Mouse (Mus musculus) hindbrain, embryonic 15.5 days (tissue): Measurements from ENCODE around the gene Cers6. TPM values are rescaled to one million over a fixed set of nuclear protein-coding genes. Genes with fewer than 3 reads are reported as not detected.
A peak's percentile ranks its signal among the peaks of the same experiment; 100 is the strongest.

Experiments used
- ATAC-seq: fragments of 200-750 bp; cut with Nextera tagmentation; 2 replicates; pipeline ENCODE4 v1.8.0; 2017; ENCODE audit warnings: low read depth, moderate number of reproducible peaks, moderate TSS enrichment; ENCODE audit not compliant: low FRiP score
- H3K27ac ChIP-seq: fragments of 300-500 bp; sonication (generic); replicated peaks from 2 replicates; pipeline ENCODE4 v1.5.1; 2015; ENCODE audit warnings: mild to moderate bottlenecking, inconsistent platforms
- H3K27me3 ChIP-seq: fragments of 300-500 bp; sonication (generic); 2 replicates; pipeline ENCODE4 v1.6.1; 2015; ENCODE audit warnings: control low read depth, inconsistent platforms
- H3K36me3 ChIP-seq: fragments of 300-500 bp; sonication (generic); 2 replicates; pipeline ENCODE4 v1.6.1; 2015; ENCODE audit warnings: control low read depth, inconsistent platforms
- H3K4me1 ChIP-seq: fragments of 300-500 bp; sonication (generic); replicated peaks from 2 replicates; pipeline ENCODE4 v1.6.1; 2015; ENCODE audit warnings: control low read depth, inconsistent platforms
- H3K4me2 ChIP-seq: fragments of 300-500 bp; sonication (generic); 2 replicates; pipeline ENCODE4 v1.6.1; 2015; ENCODE audit warnings: moderate library complexity, mild to moderate bottlenecking, inconsistent platforms
- H3K4me3 ChIP-seq: fragments of 300-500 bp; sonication (generic); 2 replicates; pipeline ENCODE4 v1.5.1; 2015; ENCODE audit warnings: mild to moderate bottlenecking, inconsistent platforms
- H3K9ac ChIP-seq: fragments of 300-500 bp; sonication (generic); 2 replicates; pipeline ENCODE4 v1.6.1; 2015; ENCODE audit warnings: inconsistent platforms
- H3K9me3 ChIP-seq: fragments of 300-500 bp; sonication (generic); 2 replicates; pipeline ENCODE4 v1.6.1; 2016; ENCODE audit warnings: control low read depth, inconsistent platforms
- WGBS: fragments of 180-500 bp; shearing (Covaris S2); methylation state at CpG from one replicate; pipeline ENCODE4 v1.1.7; 2015; 5-methylcytosine and 5-hydroxymethylcytosine counted together
- polyA plus RNA-seq: library from polyadenylated mRNA; unstranded; fragments of >200 nt; fragmentation: Nextera tagmentation; extraction: Ambion mirVana; gene quantifications from 2 replicates; pipeline ENCODE4 v1.2.1, GENCODE M21; 2015

Cers6 gene
- polyA plus RNA-seq, 1 experiment from 2014 or later = 54.9 TPM

DNA sequence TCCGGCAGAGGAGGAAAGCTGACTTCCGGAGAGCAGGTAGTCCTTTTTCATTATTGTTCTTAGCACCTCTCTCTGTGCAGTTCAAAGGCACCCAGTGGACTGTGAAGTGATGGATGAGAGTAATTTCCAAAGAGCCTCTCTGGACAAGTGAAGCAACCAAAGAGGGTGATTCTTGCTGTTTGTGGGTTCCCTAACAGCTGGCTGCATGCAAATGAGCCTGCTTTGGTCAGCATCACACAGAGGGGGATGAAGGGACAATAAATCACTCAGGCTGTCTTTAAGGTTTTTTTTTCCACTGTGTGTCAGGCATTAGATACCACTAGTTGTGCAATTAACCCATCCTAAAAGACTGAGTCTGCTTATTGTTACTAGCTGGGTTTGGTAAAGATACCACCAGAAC lies 258.5 kb downstream of the Cers6 start:
- ATAC-seq = peak; percentile 65; the same call in 1 of the 2 replicates
- Histone ChIP-seq H3K4me1 (no peaks in the 10 kb centered on the region), H3K4me2 (no peak overlapping the region), H3K4me3 (no peak overlapping the region), H3K27ac (0 out of 2 replicates have a peak overlapping the region, but pooled peaks have one; percentile 36), H3K36me3 (peaks cover 7% of the 10 kb centered on the region; the same call in 1 of the 2 replicates), H3K9ac (no peak overlapping the region), H3K27me3 (no peaks in the 10 kb centered on the region), H3K9me3 (no peaks in the 10 kb centered on the region)
- 30% methylated on average over 2 of the region's 2 CpGs for whole genome bisulfite sequencing

DNA sequence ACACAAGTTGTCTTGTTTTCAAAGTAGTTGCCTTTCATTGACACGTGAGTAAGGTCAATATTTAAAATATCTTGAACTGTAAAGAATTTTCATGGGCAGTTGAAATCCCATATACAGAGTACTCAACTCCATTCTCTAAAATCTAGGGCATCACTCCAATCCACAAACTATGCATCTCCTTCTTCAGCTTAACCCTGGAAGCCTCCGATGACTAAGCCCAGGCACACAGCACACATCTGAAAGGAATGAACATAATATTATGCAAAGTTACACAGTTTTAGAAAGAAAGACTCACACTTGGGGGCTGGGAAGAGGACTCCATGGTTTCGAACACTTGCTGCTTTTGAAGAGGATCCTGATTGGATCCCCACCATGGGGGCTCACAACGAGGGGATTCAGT lies 260.4 kb downstream of the Cers6 start:
- no peaks in the 10 kb centered on the region for H3K4me1 ChIP-seq
- H3K9me3 ChIP-seq = no peaks in the 10 kb centered on the region
- no peak overlapping the region for H3K27ac ChIP-seq
- no peak overlapping the region for H3K4me3 ChIP-seq
- WGBS = 84% methylated on average over 4 of the region's 4 CpGs
- no peak for ATAC-seq
- H3K4me2 ChIP-seq = no peak overlapping the region
- no peak overlapping the region for H3K9ac ChIP-seq
- H3K36me3 ChIP-seq = no peaks in the 10 kb centered on the region
- H3K27me3 ChIP-seq = no peaks in the 10 kb centered on the region

DNA sequence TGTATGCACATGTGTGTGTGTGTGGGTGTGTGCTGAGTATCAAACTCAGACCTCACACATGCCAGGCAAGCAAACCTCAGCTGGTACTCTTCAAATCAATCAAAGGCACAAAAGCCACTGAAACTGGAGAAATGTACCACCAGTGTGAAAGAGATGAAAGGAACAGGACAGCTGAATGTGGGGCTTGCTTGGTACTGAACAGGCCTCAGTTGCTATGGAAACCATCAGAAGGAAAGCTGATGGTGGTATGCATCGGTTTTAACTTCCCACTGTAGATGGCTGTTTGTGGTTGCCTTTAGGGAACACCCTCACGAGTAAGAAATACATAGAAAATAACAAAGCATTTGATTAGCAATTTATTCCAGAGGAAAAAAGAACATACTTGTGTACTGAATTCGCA lies 264.2 kb downstream of the Cers6 start:
- H3K27ac ChIP-seq = no peak overlapping the region
- H3K36me3 ChIP-seq = no peaks in the 10 kb centered on the region
- no peak for ATAC-seq
- H3K4me3 ChIP-seq = no peak overlapping the region
- H3K9me3 ChIP-seq = no peaks in the 10 kb centered on the region
- H3K27me3 ChIP-seq = no peaks in the 10 kb centered on the region
- no peak overlapping the region for H3K9ac ChIP-seq
- no peak overlapping the region for H3K4me2 ChIP-seq
- 33% methylated on average over 3 of the region's 3 CpGs for WGBS
- peaks cover 12% of the 10 kb centered on the region for H3K4me1 ChIP-seq

DNA sequence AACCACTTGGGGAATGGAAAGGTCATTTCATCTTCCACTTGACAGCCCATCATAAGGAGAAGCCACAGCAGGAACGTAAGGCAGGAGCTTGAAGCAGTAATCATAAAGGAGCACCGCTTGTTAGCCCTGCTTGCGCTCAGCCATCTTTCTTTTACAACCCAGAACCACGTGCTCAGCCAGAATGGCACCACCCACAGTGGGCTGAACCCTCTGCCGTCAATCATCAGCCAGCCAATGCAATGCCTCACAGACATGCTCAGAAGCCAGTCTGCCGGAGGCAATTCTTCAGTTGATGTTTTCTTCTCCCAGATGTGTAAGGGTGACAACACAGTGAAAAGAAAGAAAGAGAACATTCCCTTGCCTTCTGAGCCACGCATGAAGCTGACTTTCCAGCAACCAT lies 267.1 kb downstream of the Cers6 start:
- H3K4me3 ChIP-seq = no peak overlapping the region
- H3K9me3 ChIP-seq = no peaks in the 10 kb centered on the region
- H3K9ac ChIP-seq = no peak overlapping the region
- no peaks in the 10 kb centered on the region for H3K36me3 ChIP-seq
- WGBS = 67% methylated on average over 7 of the region's 7 CpGs
- peak overlapping the region; percentile 64; the same call in 1 of the 2 replicates for H3K27ac ChIP-seq
- H3K4me1 ChIP-seq = peaks cover 12% of the 10 kb centered on the region
- no peaks in the 10 kb centered on the region for H3K27me3 ChIP-seq
- ATAC-seq = no peak
- no peak overlapping the region for H3K4me2 ChIP-seq

DNA sequence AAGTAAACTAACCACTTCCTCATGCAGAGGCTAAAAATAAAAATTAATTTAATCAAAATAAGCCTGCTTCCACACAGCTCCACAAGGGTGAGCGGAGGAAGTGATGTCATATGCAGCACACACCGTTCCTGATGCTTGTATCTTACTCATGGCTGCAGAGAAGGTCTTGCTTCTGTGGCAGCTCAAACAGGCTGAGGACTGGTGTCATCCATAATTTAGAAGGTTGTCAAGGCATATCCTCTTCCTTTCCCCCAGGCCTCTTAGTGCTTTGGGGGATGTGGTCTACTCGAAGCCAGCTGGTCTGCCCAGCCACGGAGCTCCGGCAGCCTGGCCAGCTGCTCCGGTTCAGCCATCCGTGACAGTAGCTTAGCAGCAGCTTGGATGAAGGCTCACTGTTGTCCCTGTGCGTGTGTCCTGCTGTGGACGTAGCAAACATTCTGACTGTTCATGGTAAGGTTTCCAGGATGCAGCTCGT lies 267.7 kb downstream of the Cers6 start:
- WGBS = 28% methylated on average over 10 of the region's 10 CpGs
- Histone ChIP-seq H3K27ac (peak overlapping the region; percentile 64), H3K4me3 (no peak overlapping the region), H3K4me2 (peak overlapping the region; percentile 45), H3K27me3 (no peaks in the 10 kb centered on the region), H3K4me1 (peaks cover 12% of the 10 kb centered on the region), H3K9ac (no peak overlapping the region), H3K36me3 (no peaks in the 10 kb centered on the region), H3K9me3 (no peaks in the 10 kb centered on the region)
- peak; percentile 86 for ATAC-seq

DNA sequence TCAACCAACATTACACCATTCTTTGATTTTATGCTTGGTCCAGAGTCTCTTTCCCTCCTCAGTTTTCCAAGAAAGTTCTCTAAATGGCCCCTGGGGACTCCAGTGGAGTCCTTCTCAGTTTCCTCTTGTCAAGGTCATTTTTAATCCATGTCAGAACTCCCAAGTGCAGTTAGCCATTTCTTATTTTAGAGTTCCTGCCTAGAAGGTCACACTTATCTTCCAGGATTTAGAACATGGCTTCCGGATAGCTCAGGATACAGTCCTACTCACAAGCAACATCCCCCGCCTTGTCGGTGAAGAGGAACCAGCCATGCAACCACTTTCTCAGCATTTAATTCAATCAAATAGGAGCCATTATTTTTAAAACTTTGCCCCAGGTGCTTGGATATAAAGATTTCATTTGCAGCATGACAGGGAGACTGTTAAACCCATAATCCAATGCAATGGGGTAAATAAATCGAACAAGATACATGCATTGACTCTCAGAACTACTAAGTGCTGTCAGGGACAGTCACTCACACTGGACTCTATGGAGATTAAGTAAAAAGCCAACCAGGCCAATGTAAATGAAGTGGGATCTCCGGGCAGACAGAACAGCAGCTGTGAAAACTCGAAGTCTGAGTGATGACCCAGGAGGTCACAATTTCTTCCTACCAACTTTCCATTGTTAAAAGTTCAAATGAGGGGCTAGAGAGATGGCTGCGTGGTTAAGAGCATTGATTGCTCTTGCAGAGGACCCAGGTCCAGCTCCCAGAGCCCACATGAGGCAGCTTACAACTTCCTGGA lies 268.4 kb downstream of the Cers6 start:
- peaks cover 12% of the 10 kb centered on the region for H3K4me1 ChIP-seq
- H3K9me3 ChIP-seq = no peaks in the 10 kb centered on the region
- 55% methylated on average over 7 of the region's 7 CpGs for WGBS
- no peak for ATAC-seq
- H3K36me3 ChIP-seq = no peaks in the 10 kb centered on the region
- H3K27me3 ChIP-seq = no peaks in the 10 kb centered on the region
- H3K4me2 ChIP-seq = peak overlapping the region; percentile 45
- no peak overlapping the region for H3K9ac ChIP-seq
- H3K27ac ChIP-seq = peak overlapping the region; percentile 64; the same call in 1 of the 2 replicates
- H3K4me3 ChIP-seq = no peak overlapping the region

DNA sequence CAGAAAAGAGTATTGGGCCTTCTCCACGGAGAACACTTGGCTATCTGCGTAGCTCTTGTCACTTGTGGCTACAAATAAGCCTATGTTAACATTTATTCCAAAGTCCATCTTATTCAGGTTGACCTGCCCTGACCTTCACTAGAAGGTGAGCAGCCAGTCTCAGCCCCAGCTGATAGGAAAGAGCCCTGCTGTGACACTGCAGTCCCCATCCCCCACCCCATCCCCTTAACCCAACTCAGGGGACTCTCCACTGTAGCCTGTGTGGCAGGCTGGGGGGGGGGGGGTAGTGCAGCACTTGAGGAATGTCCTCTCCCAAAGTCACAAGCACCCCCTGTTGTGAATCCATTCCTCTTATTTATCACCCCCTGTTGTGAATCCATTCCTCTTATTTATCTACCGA lies 270.8 kb downstream of the Cers6 start:
- Histone ChIP-seq H3K9me3 (no peaks in the 10 kb centered on the region), H3K4me3 (no peak overlapping the region), H3K27ac (no peak overlapping the region), H3K9ac (no peak overlapping the region), H3K4me2 (no peak overlapping the region), H3K36me3 (no peaks in the 10 kb centered on the region), H3K27me3 (no peaks in the 10 kb centered on the region), H3K4me1 (peaks cover 12% of the 10 kb centered on the region)
- WGBS = 53% methylated on average over 3 of the region's 3 CpGs
- ATAC-seq = no peak

DNA sequence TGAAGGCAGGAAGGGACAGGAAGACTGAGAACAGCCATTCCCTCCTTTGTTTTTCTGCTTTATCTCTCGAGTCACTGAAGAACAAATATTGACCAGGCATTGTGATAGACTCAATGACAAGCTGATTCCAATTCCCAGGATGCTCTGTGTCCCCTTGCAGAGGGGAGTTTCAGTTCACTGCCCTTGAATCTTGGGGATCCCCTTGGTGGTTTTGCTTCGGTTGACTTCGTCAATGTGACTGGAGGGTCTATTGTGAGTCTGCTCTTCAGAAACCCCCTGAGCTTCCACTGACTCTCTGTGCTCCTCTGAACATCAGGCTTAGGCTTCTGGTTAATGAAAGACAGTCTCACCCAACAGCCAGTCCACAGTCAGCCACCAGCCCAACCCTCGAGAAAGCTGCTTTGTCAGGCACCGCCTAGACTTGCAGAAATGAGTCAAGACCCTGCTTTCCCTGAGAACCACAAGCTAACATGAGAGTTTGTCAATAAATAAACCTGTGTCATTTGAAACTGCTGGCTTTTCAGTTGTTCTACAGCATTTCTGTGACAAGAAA lies 271.3 kb downstream of the Cers6 start:
- Histone ChIP-seq H3K4me3 (no peak overlapping the region), H3K27me3 (no peaks in the 10 kb centered on the region), H3K27ac (no peak overlapping the region), H3K4me1 (peaks cover 12% of the 10 kb centered on the region), H3K9ac (no peak overlapping the region), H3K4me2 (no peak overlapping the region), H3K9me3 (no peaks in the 10 kb centered on the region), H3K36me3 (no peaks in the 10 kb centered on the region)
- no peak for ATAC-seq
- 30% methylated on average over 5 of the region's 5 CpGs for WGBS

DNA sequence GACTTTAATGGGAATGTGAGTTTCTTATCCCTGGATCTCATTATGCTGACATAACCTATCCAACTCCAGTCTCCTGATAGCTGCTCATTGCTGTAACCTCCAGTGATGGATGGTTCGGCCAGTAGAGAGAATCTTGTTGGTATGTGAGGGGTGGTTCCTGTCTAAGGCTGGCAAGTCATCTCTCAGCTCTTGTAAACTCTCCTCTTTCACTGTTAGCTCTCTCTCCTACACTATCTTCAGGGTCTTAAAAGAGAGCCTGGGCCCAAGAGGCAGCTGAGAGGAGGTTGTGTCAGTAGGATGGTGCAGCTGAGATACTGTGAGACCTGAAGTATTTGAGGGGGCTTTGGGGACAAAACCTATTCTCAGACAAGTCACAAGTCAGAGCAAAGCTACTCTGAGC lies 272.9 kb downstream of the Cers6 start:
- Histone ChIP-seq H3K9me3 (no peaks in the 10 kb centered on the region), H3K9ac (no peak overlapping the region), H3K4me2 (no peak overlapping the region), H3K27me3 (no peaks in the 10 kb centered on the region), H3K36me3 (no peaks in the 10 kb centered on the region), H3K4me1 (peaks cover 8% of the 10 kb centered on the region), H3K27ac (no peak overlapping the region), H3K4me3 (no peak overlapping the region)
- WGBS = 91% methylated on average over 1 of the region's 1 CpGs
- no peak for ATAC-seq

DNA sequence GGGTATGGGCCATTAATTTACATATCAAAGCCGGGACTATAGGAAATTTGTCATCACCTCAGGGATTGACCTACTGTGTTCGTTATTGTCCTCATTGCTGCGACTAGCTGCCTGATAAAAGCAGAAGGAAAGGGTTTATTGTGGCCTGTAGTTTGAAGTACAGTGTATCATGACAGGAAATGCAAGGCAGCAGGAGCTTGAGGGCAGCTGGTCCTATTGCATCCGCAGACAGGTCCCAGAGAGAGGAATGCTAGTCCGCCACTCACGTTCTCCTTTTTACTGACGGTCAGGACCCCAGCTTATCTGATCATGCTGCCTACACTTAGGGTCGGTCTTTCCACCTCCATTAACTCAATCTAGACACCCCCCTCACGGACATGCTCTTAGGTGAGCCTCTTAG lies 273.7 kb downstream of the Cers6 start:
- no peak for ATAC-seq
- WGBS = 65% methylated on average over 9 of the region's 9 CpGs
- Histone ChIP-seq H3K27ac (no peak overlapping the region), H3K4me1 (0 out of 2 replicates have a peak, but pooled peaks cover under 1% of the 10 kb centered on the region), H3K4me2 (no peak overlapping the region), H3K9ac (no peak overlapping the region), H3K4me3 (no peak overlapping the region), H3K36me3 (no peaks in the 10 kb centered on the region), H3K9me3 (no peaks in the 10 kb centered on the region), H3K27me3 (no peaks in the 10 kb centered on the region)

DNA sequence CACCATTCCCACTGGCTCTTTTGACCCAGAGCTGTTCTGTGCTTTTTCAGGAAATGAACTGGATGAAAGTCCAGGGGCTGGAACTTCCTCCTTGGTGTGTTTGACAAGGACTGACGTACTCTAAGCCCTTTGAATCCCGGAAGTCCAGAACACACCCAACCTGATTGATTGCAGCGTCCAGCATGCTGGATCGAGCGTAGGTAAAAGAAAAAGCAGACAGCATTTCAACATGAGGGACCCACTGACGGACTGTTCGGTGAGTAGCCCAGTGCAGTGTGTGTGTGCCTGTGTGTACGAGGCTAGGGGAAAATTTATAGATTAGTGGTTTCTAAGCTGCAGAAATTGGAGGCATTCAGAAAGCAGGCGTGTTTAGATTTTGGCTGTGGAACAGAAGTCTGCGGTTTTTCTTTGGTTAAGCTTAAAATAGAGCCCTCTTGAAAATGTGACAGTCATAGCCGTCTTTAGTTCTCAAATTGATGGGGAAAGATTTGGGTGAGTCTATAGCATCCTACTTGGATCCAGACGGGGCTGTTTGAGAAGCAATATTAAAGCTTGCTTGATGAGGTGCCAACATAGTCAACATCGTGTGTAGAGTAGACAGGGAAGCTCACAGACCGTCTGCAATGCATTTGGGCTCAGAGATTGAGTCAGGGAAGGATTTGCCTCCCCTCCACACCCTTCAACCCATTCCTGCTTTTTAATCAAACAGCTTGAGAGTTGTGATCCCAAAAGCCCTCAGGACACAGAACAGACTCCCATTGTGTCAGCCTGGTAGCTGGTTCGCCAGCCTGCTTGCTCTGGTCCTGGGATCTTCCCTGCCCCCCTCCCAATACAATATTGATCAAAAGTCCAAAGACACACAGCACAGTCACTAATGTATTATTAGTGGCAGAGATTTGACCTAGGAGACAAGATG lies 274.7 kb downstream of the Cers6 start, which contains the start of gene Nostrin:
Gene Nostrin, plus strand, starts transcription at position 140 of the 916 bp plus-strand sequence.
- no peak for ATAC-seq
- Histone ChIP-seq H3K9me3 (no peaks in the 10 kb centered on the region), H3K36me3 (no peaks in the 10 kb centered on the region), H3K9ac (no peak within 1 kb of the TSS), H3K27me3 (no peaks in the 10 kb centered on the region), H3K4me2 (no peak within 1 kb of the TSS), H3K27ac (no peak within 1 kb of the TSS), H3K4me1 (no peaks in the 10 kb centered on the region), H3K4me3 (no peak within 1 kb of the TSS)
- WGBS = 75% methylated on average over 15 of the region's 15 CpGs
